Mouse (Mus musculus) limb, embryonic 13.5 days (tissue): ENCODE data around the gene Fam183b. TPM values are rescaled to one million over a fixed set of nuclear protein-coding genes. Genes with fewer than 3 reads are reported as not detected.
"Not testable (repeated sequence)": the region's sequence is repeated elsewhere in the genome, so short reads cannot be mapped to it uniquely, and the experiment has no call there.

Source experiments
- ATAC-seq: fragments of 200-750 bp; cut with Nextera tagmentation; 2 replicates; pipeline ENCODE4 v1.8.0; 2017; ENCODE audit warnings: low read depth, moderate number of reproducible peaks, moderate TSS enrichment; ENCODE audit not compliant: low FRiP score
- H3K27ac ChIP-seq: fragments of 300-500 bp; sonication (generic); 2 replicates; pipeline ENCODE4 v1.5.1; 2015; ENCODE audit warnings: inconsistent platforms, mild to moderate bottlenecking, moderate library complexity
- H3K27me3 ChIP-seq: fragments of 300-500 bp; sonication (generic); 2 replicates; pipeline ENCODE4 v1.6.1; 2015; ENCODE audit warnings: mild to moderate bottlenecking, inconsistent platforms
- H3K36me3 ChIP-seq: fragments of 300-500 bp; sonication (generic); 2 replicates; pipeline ENCODE4 v1.6.1; 2015; ENCODE audit warnings: inconsistent platforms, mild to moderate bottlenecking, moderate library complexity
- H3K4me1 ChIP-seq: fragments of 300-500 bp; sonication (generic); 2 replicates; pipeline ENCODE4 v1.6.1; 2015; ENCODE audit warnings: inconsistent platforms
- H3K4me2 ChIP-seq: fragments of 300-500 bp; sonication (generic); replicated peaks from 2 replicates; pipeline ENCODE4 v1.6.1; 2015; ENCODE audit warnings: inconsistent platforms, mild to moderate bottlenecking, moderate library complexity
- H3K4me3 ChIP-seq: fragments of 300-500 bp; sonication (generic); 2 replicates; pipeline ENCODE4 v1.5.1; 2015; ENCODE audit warnings: moderate library complexity, mild to moderate bottlenecking, inconsistent platforms
- H3K9ac ChIP-seq: fragments of 300-500 bp; sonication (generic); 2 replicates; pipeline ENCODE4 v1.6.1; 2015; ENCODE audit warnings: mild to moderate bottlenecking, inconsistent platforms
- H3K9me3 ChIP-seq: fragments of 300-500 bp; sonication (generic); 2 replicates; pipeline ENCODE4 v1.6.1; 2016; ENCODE audit warnings: inconsistent platforms
- WGBS: fragments of 180-500 bp; shearing (Covaris S2); methylation state at CpG from one replicate; pipeline ENCODE4 v1.1.7; 2015; 5-methylcytosine and 5-hydroxymethylcytosine counted together
- polyA plus RNA-seq: library from polyadenylated mRNA; unstranded; fragments of >200 nt; fragmentation: Nextera tagmentation; extraction: Ambion mirVana; gene quantifications from 2 replicates; pipeline ENCODE4 v1.2.1, GENCODE M21; 2015

The Fam183b gene
- polyA plus RNA-seq, 1 experiment from 2014 or later, result not detected

- H3K36me3 ChIP-seq, H3K9ac ChIP-seq, H3K4me1 ChIP-seq, H3K27ac ChIP-seq, H3K4me2 ChIP-seq, ATAC-seq, H3K27me3 ChIP-seq, H3K4me3 ChIP-seq, H3K9me3 ChIP-seq: not testable (repeated sequence)
- WGBS, result 78% methylated on average over 18 of the region's 18 CpGs
These were observed 50.7 kb downstream of the Fam183b start for GRCm38 (mm10) chr11:58751096-58751495.

Other genes with a start within 250 kb of the Fam183b start
- gene Olfr328, start 246.3 kb downstream of the Fam183b start, polyA plus RNA-seq, result 0.08 TPM in 1 of 2 replicates, not detected in the other
- gene Olfr224, start 231.4 kb downstream of the Fam183b start, polyA plus RNA-seq, result not detected in 2 replicates
- gene Olfr325, start 224.2 kb downstream of the Fam183b start, polyA plus RNA-seq, result not detected in 2 replicates
- not detected in 2 replicates for gene Olfr324, start 206.8 kb downstream of the Fam183b start, polyA plus RNA-seq
- gene 2210407C18Rik, start 185.9 kb downstream of the Fam183b start, polyA plus RNA-seq, result not detected in 2 replicates
- gene Olfr323, start 171.5 kb downstream of the Fam183b start, polyA plus RNA-seq, result not detected in 2 replicates
- gene Trim58, start 161.5 kb downstream of the Fam183b start, polyA plus RNA-seq, result 0.09 and 0.11 TPM in 2 replicates
- not detected in 2 replicates for gene Olfr322, start 143.2 kb downstream of the Fam183b start, polyA plus RNA-seq
- gene Olfr320, start 120.9 kb downstream of the Fam183b start, polyA plus RNA-seq, result not detected in 2 replicates
- not detected in 2 replicates for gene Olfr319, start 102.8 kb downstream of the Fam183b start, polyA plus RNA-seq
- not detected in 2 replicates for gene Olfr318, start 77.9 kb downstream of the Fam183b start, polyA plus RNA-seq
- gene Olfr317, start 62.7 kb downstream of the Fam183b start, polyA plus RNA-seq, result not detected in 2 replicates
- not detected in 2 replicates for gene Olfr316, start 49.2 kb downstream of the Fam183b start, polyA plus RNA-seq
- not detected in 2 replicates for gene Olfr315, start 28.8 kb downstream of the Fam183b start, polyA plus RNA-seq
- not detected in 2 replicates for gene Olfr314, start 19.0 kb downstream of the Fam183b start, polyA plus RNA-seq
- not detected in 2 replicates for gene Olfr313, start 13.0 kb upstream of the Fam183b start, polyA plus RNA-seq
- not detected in 2 replicates for gene Olfr312, start 27.3 kb upstream of the Fam183b start, polyA plus RNA-seq
- not detected in 2 replicates for gene Olfr311, start 37.3 kb upstream of the Fam183b start, polyA plus RNA-seq
- 12.8 and 12.9 TPM in 2 replicates for gene Gm12258, start 45.2 kb upstream of the Fam183b start, polyA plus RNA-seq
- gene 2810021J22Rik, start 65.3 kb upstream of the Fam183b start, polyA plus RNA-seq, result 8.0 and 10.9 TPM in 2 replicates
- gene Zfp39, start 102.3 kb upstream of the Fam183b start, polyA plus RNA-seq, result 6.2 and 7.1 TPM in 2 replicates
- gene Btnl10, start 115.9 kb upstream of the Fam183b start, polyA plus RNA-seq, result 0.11 TPM in 1 of 2 replicates, not detected in the other
- 245 and 261 TPM in 2 replicates for gene Rnf187, start 137.0 kb upstream of the Fam183b start, polyA plus RNA-seq
- gene Hist3h2ba, start 147.0 kb upstream of the Fam183b start, polyA plus RNA-seq, result 35.8 and 40.7 TPM in 2 replicates
- gene Hist3h2a, start 152.7 kb upstream of the Fam183b start, polyA plus RNA-seq, result 29.6 and 29.9 TPM in 2 replicates
- gene Trim17, start 152.7 kb upstream of the Fam183b start, polyA plus RNA-seq, result 0.87 and 1.7 TPM in 2 replicates
- gene Trim11, start 176.1 kb upstream of the Fam183b start, polyA plus RNA-seq, result 23.8 and 24.0 TPM in 2 replicates